Mouse (Mus musculus) ES-Bruce4 (cell line): Measurements from ENCODE around the gene Coa5. TPM values are rescaled to one million over a fixed set of nuclear protein-coding genes. Genes with fewer than 3 reads are reported as not detected.

ENCODE experiments used
- H3K27ac ChIP-seq: 2 replicates; pipeline ENCODE4 v1.5.1; 2012; ENCODE audit warnings: low read length, inconsistent platforms; ENCODE audit not compliant: insufficient read depth
- H3K27me3 ChIP-seq: 2 replicates; pipeline ENCODE4 v1.6.1; 2012; ENCODE audit warnings: mild to moderate bottlenecking, low read length, inconsistent platforms; ENCODE audit not compliant: control insufficient read depth, poor library complexity, insufficient read depth, severe bottlenecking
- H3K36me3 ChIP-seq: 2 replicates; pipeline ENCODE4 v1.6.1; 2012; ENCODE audit warnings: inconsistent platforms, mild to moderate bottlenecking, low read length, moderate library complexity; ENCODE audit not compliant: control insufficient read depth, poor library complexity, insufficient read depth, severe bottlenecking
- H3K4me1 ChIP-seq: one replicate; pipeline ENCODE4 v1.8.1; 2011; ENCODE audit warnings: low read length; ENCODE audit not compliant: control insufficient read depth, insufficient read depth
- H3K4me3 ChIP-seq: 2 replicates; pipeline ENCODE4 v1.5.1; 2011; ENCODE audit warnings: low read depth, mild to moderate bottlenecking, low read length
- H3K9ac ChIP-seq: 2 replicates; pipeline ENCODE4 v1.6.1; 2012; ENCODE audit warnings: low read depth, mild to moderate bottlenecking, inconsistent platforms; ENCODE audit not compliant: poor library complexity, severe bottlenecking
- H3K9me3 ChIP-seq: replicated peaks from 2 replicates; pipeline ENCODE4 v1.6.1; 2012; ENCODE audit warnings: mild to moderate bottlenecking, low read length, inconsistent platforms; ENCODE audit not compliant: control insufficient read depth, poor library complexity, insufficient read depth, severe bottlenecking
- CTCF ChIP-seq: IDR thresholded peaks from one replicate; pipeline ENCODE4 v1.8.1; 2011; ENCODE audit warnings: low read depth, low read length
- EP300 ChIP-seq: IDR thresholded peaks from 2 replicates; pipeline ENCODE4 v1.6.1; 2011; ENCODE audit warnings: low read depth, low read length; ENCODE audit not compliant: insufficient read depth
- POLR2A ChIP-seq: IDR thresholded peaks from one replicate; pipeline ENCODE4 v1.8.1; 2011; ENCODE audit warnings: low read length; ENCODE audit not compliant: insufficient read depth
- polyA plus RNA-seq: library from polyadenylated mRNA; stranded (reverse); fragments of >200 nt; gene quantifications from 2 replicates; pipeline ENCODE4 v1.2.4, GENCODE M21; 2011; ENCODE audit warnings: low read depth; ENCODE audit not compliant: missing spikeins, insufficient read depth, insufficient read length

Gene Coa5
- polyA plus RNA-seq, 1 experiment, result 55.4 TPM

DNA sequence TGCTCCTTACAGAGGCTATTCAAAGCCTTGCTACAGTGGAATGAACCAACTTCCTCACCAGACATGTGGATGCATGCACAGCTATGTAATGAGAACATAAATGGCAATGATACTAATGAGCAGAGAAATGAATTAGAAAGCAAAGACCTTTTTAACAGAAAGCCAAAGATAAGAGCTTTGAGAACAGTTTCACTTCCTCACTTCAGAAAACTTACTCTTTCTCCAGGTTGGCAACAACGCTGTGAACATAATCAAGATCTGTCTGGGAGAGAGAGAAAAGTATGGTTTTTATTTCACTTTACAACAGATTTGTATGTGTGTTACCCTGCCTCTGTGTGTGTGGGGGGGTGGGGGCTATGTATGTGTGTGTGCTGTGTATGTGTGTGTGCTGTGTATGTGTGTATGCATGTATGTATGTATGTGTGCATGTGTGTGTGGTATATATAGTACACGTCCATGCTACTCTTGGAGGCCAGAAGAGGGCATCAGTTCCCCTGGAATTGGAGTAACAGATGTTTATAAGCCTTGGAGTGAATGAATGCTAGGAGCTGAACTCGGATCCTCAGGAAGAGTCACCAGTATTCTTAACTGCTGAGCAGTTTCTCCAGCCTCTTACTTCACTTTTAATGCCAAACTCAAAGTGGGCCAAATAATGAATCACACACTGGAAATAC, 36.6 kb upstream of the Coa5 start:
- Histone ChIP-seq H3K27ac (no peak overlapping the region), H3K36me3 (no peaks in the 10 kb centered on the region), H3K4me1 (no peaks in the 10 kb centered on the region), H3K4me3 (no peak overlapping the region), H3K9me3 (no peaks in the 10 kb centered on the region), H3K9ac (no peak overlapping the region), H3K27me3 (no peaks in the 10 kb centered on the region)
- TF ChIP-seq POLR2A (no peak), EP300 (no peak), CTCF (no peak)

DNA sequence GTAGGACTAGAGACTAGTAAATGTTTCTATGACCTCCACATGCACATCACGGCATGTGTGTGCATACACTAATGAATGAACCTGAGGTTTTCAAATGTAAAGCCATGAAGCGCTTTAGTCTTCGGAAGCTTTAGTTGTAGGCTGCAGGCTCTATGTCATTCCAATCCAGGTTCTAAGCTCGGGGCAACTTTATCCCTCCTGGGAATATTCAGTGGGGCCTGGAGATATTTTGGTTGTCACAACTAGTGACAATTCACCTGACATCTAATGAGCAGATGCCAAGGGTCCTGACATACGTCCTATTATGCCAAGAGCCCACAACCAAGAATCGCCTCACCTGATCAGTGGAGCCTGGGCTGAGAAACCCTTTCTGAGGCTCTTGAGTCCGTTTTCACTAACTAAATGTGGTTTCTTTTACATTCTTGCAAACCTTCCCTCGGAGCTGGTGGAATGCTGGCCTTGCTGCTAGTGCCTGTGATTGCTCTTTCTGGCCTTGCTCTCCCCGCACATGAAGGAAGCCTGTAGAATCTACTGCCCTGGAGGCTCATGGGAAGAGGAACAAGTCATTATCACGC, 35.1 kb upstream of the Coa5 start:
- H3K4me1 ChIP-seq, result no peaks in the 10 kb centered on the region
- H3K9ac ChIP-seq, result no peak overlapping the region
- no peaks in the 10 kb centered on the region for H3K36me3 ChIP-seq
- no peak overlapping the region for H3K4me3 ChIP-seq
- TF ChIP-seq POLR2A, result no peak
- no peak for TF ChIP-seq CTCF
- no peak for TF ChIP-seq EP300
- no peaks in the 10 kb centered on the region for H3K9me3 ChIP-seq
- no peaks in the 10 kb centered on the region for H3K27me3 ChIP-seq
- no peak overlapping the region for H3K27ac ChIP-seq

DNA sequence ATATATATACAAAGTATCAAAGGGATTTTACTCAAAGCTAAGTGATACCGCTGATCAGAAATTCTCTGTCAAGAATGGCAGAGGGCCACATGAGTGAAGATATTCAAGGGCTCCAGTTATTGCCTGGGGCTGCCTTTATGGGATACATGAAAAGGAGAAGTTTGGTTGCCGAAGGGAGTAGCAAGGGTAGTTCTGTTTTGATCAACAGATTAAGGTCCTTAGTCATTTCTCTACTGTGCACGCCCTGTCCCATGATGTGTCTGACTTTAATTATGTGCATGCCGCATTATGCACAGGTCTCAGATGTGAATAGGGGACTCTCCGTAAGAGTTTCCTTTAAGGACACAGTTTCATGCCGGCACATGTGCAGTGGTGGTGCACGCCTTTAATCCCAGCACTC, 27.6 kb upstream of the Coa5 start:
- TF ChIP-seq CTCF, result no peak
- no peak for TF ChIP-seq POLR2A
- no peak for TF ChIP-seq EP300
- no peaks in the 10 kb centered on the region for H3K4me1 ChIP-seq
- H3K36me3 ChIP-seq, result no peaks in the 10 kb centered on the region
- no peak overlapping the region for H3K27ac ChIP-seq
- no peaks in the 10 kb centered on the region for H3K9me3 ChIP-seq
- H3K4me3 ChIP-seq, result no peak overlapping the region
- H3K9ac ChIP-seq, result no peak overlapping the region
- H3K27me3 ChIP-seq, result no peaks in the 10 kb centered on the region

DNA sequence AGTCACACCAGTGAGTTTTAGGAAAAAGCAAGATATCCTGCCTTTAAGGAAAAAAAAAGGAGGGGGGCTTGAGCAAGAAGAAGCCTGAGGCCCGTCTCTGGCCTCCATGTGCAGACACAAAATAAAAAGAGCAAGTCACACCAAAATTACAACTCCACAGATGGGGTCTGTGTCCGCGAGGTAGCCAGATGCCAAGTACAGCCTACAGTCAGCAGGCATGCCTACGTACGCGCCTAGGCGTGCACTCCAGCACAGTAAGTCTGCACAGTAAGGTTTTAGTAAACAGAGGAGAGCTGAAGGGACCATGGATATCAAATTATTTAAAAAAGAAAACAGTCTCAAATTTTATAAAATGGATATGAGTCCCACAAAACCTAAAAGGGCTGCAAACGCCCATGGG, 21.4 kb upstream of the Coa5 start:
- Histone ChIP-seq H3K4me1 (no peaks in the 10 kb centered on the region), H3K4me3 (no peak overlapping the region), H3K9ac (no peak overlapping the region), H3K27me3 (no peaks in the 10 kb centered on the region), H3K9me3 (no peaks in the 10 kb centered on the region), H3K36me3 (no peaks in the 10 kb centered on the region), H3K27ac (no peak overlapping the region)
- TF ChIP-seq EP300, result no peak
- no peak for TF ChIP-seq CTCF
- no peak for TF ChIP-seq POLR2A

DNA sequence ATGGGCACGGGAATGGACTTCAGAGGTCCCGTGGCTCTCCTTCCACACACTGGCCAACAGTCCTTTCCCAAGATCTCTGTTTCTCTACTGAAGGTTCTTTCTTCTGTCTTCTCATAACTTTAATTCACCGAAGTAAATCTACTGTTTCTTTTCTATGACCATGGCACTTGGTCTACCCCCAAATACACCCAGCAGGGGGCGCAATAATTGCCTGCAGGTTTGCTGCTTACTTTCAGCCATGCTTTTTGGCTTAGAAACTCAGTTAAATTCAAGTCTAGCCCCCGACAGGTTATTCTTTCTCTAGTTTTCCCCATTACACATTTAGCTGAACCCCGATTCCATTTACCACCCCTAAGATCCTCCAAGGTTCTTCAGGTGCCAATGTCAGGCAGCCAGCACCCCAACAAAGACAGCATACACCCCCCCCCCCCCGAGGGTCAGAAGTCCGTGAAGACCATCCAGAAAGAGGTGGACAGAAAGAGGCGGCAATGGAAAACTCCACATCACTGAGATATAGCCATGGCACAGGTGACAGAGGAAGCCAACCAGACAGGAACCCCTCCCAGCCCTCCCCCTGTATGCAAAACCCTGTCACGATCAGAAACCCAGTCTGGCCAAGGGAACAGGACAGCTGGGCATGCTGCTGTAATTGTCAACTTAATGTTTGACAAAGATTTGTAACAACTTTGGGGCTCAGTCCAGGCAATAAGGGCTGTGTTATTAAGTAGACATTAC, 18.6 kb upstream of the Coa5 start:
- H3K27ac ChIP-seq, result no peak overlapping the region
- no peaks in the 10 kb centered on the region for H3K4me1 ChIP-seq
- no peaks in the 10 kb centered on the region for H3K9me3 ChIP-seq
- no peaks in the 10 kb centered on the region for H3K27me3 ChIP-seq
- H3K4me3 ChIP-seq, result no peak overlapping the region
- TF ChIP-seq EP300 (no peak), CTCF (peak; percentile 38)
- no peak overlapping the region for H3K9ac ChIP-seq
- no peaks in the 10 kb centered on the region for H3K36me3 ChIP-seq
